Mouse (Mus musculus) left cerebral cortex, adult 8-10 months (tissue): Measurements from ENCODE around the gene Pnmt. TPM values are rescaled to one million over a fixed set of nuclear protein-coding genes. Genes with fewer than 3 reads are reported as not detected.

ENCODE experiments used
- DNase-seq, 2 experiments: peaks; one replicate each; pipeline ENCODE4 v3.0.0; 2022; ENCODE audit warnings: low spot score in 2 of 2
- total RNA-seq, 4 experiments: library from RNA; stranded (reverse); gene quantifications; 2 replicates each; pipeline ENCODE4 v1.2.4; 2022

Pnmt gene
- total RNA-seq = 1 to 10 TPM in 2 of 4 experiments, under 1 TPM in 2; 0.65 to 1.7 (median 0.96) TPM

GRCm38 (mm10) chr11:98385638-98386585, at the start of gene Pnmt:
TSS of gene Pnmt (plus strand) at chr11:98386450.
- no peak for DNase-seq

DNA sequence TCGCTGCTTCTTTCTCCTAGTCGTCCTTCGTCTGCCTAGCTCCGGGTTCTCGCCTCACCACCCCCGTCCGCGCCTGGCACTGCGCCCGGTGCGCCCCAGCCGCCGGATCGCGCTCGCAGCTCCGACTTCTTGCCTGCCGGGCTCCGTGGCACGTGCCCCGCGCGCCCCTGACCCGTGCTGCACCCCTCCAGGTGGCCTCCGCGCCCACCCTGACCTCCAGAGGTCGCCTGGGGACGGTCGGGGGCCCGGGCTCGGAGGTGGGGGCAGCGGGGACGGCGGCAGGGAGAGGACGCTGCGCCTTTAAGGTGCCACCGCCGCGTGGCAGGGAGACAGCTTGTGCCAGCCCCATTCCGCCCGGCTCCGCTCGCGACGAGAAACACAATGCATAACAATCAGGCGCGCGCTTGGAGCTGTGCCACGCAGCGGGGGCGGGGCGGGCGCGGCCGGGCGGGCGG, 47.7 kb upstream of the Pnmt start:
- peak; percentile 81 to 86 for DNase-seq

DNA sequence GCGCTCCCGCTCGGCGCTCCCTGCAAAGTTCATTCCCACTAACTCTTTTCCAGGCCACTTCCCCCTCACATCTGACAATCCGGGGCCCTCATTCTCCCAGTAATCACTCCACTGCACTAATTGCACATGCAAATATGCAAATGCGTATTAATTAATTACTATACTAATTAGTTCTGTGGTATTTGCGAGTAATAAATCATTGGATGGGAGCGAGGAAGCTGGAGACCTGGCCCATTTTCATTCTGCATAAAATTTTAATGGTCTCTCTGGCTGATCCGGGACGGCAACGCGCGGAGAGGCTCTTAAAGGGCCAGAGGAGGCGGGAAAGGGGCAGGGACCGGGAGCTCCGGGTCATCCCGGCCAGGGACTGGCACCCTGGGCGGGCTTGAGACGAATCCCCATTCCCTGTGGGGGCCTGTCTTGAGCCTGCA, 47.2 kb upstream of the Pnmt start:
- DNase-seq = no peak

GRCm38 (mm10) chr11:98339679-98340287, 46.5 kb upstream of the Pnmt start:
- no peak for DNase-seq

- no peak for DNase-seq
These were observed 45.7 kb upstream of the Pnmt start for GRCm38 (mm10) chr11:98340597-98340996.

- DNase-seq = no peak
These were observed 45.1 kb upstream of the Pnmt start for GRCm38 (mm10) chr11:98341174-98341573.

DNA sequence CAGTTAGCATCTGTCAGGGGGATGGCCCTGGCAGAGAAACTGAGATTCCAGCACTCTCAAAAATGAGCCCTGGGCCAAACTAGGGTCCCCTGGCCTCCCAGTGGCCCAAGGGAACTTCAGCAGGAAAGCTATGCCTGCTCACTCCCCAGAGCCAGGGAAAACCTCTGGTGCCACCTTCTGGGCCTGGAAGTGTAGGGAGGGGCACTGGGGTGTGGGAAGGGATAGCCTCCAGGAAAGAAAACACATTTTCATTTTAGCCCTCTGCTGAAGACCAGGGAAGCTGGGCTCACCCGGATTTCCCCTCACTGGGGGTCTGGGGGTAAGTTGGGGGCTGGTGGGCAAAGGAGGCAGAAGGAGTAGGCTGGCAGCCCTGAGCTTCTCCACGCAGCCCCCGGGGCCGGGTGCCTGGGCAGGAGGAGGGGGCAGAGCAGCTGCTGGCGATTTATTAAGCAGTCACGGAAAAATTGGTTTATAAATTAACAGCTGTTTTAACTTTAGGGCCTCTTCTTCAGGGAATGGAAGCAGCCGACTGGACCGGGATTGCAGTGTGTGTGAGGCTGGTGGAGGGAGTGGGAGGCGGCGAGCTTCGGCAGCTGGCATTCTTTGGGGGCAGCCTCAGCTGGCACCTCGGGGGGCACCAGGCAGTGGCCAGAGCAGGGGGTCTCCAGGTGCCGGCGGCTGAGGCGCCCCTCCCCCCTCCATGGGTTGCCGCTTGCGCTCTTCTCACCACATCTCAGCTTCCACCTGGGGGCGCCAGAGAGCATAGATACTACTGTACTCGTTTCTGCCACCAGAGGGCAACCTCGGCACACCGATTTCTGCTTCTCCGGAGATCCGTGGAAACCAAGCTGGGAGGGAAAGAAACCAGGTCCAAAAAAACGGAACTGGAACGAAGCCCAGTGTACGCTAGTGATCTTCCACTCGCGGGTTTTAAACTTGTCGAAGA, 44.0 kb upstream of the Pnmt start:
- peak; percentile 84 to 99 for DNase-seq

- DNase-seq = peak in 1 of 2 experiments; percentile 87
These were observed 41.0 kb upstream of the Pnmt start for GRCm38 (mm10) chr11:98345253-98345652.

GRCm38 (mm10) chr11:98346168-98346567, 40.1 kb upstream of the Pnmt start:
- DNase-seq = no peak

- DNase-seq = no peak
These were observed 38.7 kb upstream of the Pnmt start for GRCm38 (mm10) chr11:98347385-98348082.

GRCm38 (mm10) chr11:98348083-98348961, 37.9 kb upstream of the Pnmt start, which contains the start of gene Ppp1r1b:
TSS of gene Ppp1r1b (plus strand) at chr11:98348404.
- DNase-seq = peak in 1 of 2 experiments; percentile 74

- no peak for DNase-seq
These were observed 36.9 kb upstream of the Pnmt start for GRCm38 (mm10) chr11:98349308-98349707.

GRCm38 (mm10) chr11:98352272-98352990, 33.8 kb upstream of the Pnmt start:
- no peak for DNase-seq

DNA sequence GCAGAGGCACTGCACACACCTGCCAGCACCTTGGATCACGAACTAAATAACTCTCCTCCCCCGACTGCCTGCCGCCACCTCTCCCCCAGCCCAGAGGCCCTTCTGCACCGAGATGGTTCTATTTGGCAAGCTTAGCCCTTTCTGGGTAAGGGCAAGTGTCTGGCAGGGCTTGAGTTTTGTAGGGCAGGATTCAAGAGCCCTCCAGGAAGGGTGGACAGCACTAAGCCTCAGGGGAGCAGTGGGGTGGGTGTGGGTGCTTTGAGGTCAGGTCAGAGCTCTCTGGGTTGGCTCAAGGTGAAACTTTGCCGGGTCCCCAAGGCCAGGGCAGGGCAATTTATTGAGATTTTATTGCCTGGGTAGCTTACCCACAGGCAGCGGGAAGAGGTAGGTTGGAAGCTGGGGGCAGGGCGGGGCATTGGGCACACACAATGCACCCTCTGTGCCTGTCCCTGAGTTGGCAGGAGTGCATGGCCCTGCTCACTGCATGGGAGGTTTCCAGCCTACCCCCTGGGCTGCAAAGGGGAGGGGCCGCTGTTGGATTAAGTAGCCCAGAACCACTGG, 32.5 kb upstream of the Pnmt start:
- DNase-seq = peak in 1 of 2 experiments; percentile 80

DNA sequence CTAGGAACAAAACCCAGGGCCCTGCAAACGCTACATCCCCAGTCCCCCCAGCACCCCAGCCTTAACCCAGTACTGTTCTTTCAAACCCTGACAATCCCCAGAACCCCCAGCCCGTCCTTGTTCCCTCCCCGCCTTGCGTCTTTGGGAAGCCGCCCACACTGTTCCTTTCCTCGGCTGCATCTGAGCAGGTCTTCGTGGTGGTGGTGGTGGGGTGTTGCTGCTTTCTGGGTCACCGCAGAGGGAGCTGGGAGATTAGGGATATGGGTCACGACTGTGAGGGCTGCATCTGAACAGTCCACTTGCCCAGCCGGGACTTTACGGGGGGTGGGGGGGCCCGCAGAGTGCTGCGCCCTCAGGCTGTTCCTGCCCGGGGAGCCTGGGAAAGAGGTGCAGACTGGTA, 31.8 kb upstream of the Pnmt start:
- DNase-seq = no peak

DNA sequence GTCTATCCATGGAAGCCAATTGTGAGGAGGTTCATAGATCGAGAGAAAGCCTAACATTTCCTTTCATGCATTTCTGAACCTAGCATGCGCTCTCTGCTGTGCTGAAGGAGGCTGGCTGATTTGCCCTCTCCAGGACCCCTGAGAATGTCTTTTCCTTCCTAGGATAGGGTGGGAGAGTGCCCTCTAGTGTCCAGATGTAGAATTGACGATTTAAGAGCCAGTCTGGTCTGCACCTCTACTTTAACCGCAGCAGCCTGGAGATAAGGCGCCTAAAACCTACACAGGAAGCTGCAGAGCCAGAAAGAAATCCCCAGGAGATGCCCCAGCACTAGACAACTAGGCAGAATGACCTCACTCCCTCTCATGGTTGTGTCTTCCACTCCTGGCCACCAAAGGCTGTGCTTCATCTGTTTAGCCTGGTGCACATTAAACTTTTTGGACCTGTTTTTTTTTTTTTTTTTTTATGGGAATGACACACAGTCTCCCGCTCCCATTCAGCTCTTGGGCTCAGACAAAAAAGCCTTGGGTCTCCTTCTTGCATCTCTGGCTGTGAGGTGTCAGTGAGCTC, 30.4 kb upstream of the Pnmt start:
- DNase-seq = no peak

GRCm38 (mm10) chr11:98356625-98357394, 29.4 kb upstream of the Pnmt start:
- no peak for DNase-seq
